Mouse (Mus musculus) liver, embryonic 11.5 days (tissue): ENCODE results near the gene Trpc2. TPM values are rescaled to one million over a fixed set of nuclear protein-coding genes. Genes with fewer than 3 reads are reported as not detected.
"Not testable (repeated sequence)": the region's sequence is repeated elsewhere in the genome, so short reads cannot be mapped to it uniquely, and the experiment has no call there.

Experiments used
- ATAC-seq: fragments of 200-750 bp; cut with Nextera tagmentation; replicated peaks from 2 replicates; pipeline ENCODE4 v1.8.0; 2017; ENCODE audit warnings: moderate number of reproducible peaks, mild to moderate bottlenecking, moderate TSS enrichment, moderate library complexity; ENCODE audit not compliant: low FRiP score
- DNase-seq: peaks from one replicate; pipeline ENCODE4 v3.0.0-alpha.2; 2017; ENCODE audit warnings: low spot score
- H3K27ac ChIP-seq: fragments of 300-500 bp; sonication (generic); 2 replicates; pipeline ENCODE4 v1.5.1; 2014; ENCODE audit warnings: mild to moderate bottlenecking, low read depth, low read length, control low read depth
- H3K27me3 ChIP-seq: fragments of 300-500 bp; sonication (generic); replicated peaks from 2 replicates; pipeline ENCODE4 v1.6.1; 2014; ENCODE audit warnings: low read length, mixed read lengths; ENCODE audit not compliant: control insufficient read depth, insufficient read depth
- H3K36me3 ChIP-seq: fragments of 300-500 bp; sonication (generic); 2 replicates; pipeline ENCODE4 v1.6.1; 2014; ENCODE audit warnings: mild to moderate bottlenecking, low read length, moderate library complexity, mixed read lengths; ENCODE audit not compliant: control insufficient read depth, insufficient read depth
- H3K4me1 ChIP-seq: fragments of 300-500 bp; sonication (generic); replicated peaks from 2 replicates; pipeline ENCODE4 v1.6.1; 2014; ENCODE audit warnings: low read length, mixed read lengths; ENCODE audit not compliant: control insufficient read depth, insufficient read depth
- H3K4me2 ChIP-seq: fragments of 300-500 bp; sonication (generic); 2 replicates; pipeline ENCODE4 v1.6.1; 2014; ENCODE audit warnings: mild to moderate bottlenecking, control low read depth, moderate library complexity
- H3K4me3 ChIP-seq: fragments of 300-500 bp; sonication (generic); 2 replicates; pipeline ENCODE4 v1.5.1; 2014; ENCODE audit warnings: low read depth, low read length, control low read depth
- H3K9ac ChIP-seq: fragments of 300-500 bp; sonication (generic); 2 replicates; pipeline ENCODE4 v1.6.1; 2014; ENCODE audit warnings: low read depth, low read length, control low read depth
- H3K9me3 ChIP-seq: fragments of 300-500 bp; sonication (generic); 2 replicates; pipeline ENCODE4 v1.6.1; 2016; ENCODE audit warnings: low read length, inconsistent platforms, mixed read lengths; ENCODE audit not compliant: control insufficient read depth
- WGBS: fragments of 180-500 bp; shearing (Covaris S2); extraction: QIAGEN DNeasy Blood & Tissue Kit; methylation state at CpG from one replicate; pipeline ENCODE4 v1.1.7; 2014; 5-methylcytosine and 5-hydroxymethylcytosine counted together
- polyA plus RNA-seq: library from polyadenylated mRNA; unstranded; fragments of >200 nt; fragmentation: Nextera tagmentation; extraction: Ambion mirVana; gene quantifications from 2 replicates; pipeline ENCODE4 v1.2.1, GENCODE M21; 2014

Gene Trpc2
- not detected in 2 replicates for polyA plus RNA-seq

GRCm38 (mm10) chr7:102082816-102083215 is at the start of gene Trpc2:
Trpc2 (plus strand) TSS chr7:102083116.
- no peaks in the 10 kb centered on the region for H3K27me3 ChIP-seq
- no peak within 1 kb of the TSS for H3K27ac ChIP-seq
- no peak within 1 kb of the TSS for H3K4me2 ChIP-seq
- H3K9ac ChIP-seq: no peak within 1 kb of the TSS
- DNase-seq (no peak), ATAC-seq (no peak)
- H3K9me3 ChIP-seq: no peaks in the 10 kb centered on the region
- WGBS: 83% methylated on average over 5 of the region's 5 CpGs
- H3K4me3 ChIP-seq: no peak within 1 kb of the TSS
- H3K4me1 ChIP-seq: no peaks in the 10 kb centered on the region
- H3K36me3 ChIP-seq: peaks cover 33% of the 10 kb centered on the region

DNA sequence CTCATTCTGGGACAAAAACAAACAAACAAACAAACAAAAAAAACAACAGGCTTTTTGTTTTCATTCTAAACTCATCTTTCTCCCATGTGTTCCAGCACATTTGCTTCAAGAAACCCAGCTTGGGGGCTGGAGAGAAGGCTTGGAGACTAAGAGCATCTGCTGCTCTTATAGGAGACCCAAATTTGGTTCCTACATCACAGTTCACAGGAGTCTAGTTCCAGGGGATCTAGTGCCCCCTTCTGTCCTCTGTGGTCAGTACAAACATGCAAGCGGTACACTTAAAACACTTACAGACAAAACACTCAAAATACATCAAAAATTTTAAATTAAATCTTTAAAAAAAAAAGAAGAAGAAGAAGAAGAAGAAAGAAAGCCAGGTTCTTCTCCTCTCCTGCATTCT is 48.0 kb upstream of the Trpc2 start:
- Histone ChIP-seq H3K9ac (no peak overlapping the region), H3K9me3 (no peaks in the 10 kb centered on the region), H3K36me3 (peaks cover 27% of the 10 kb centered on the region), H3K27me3 (no peaks in the 10 kb centered on the region), H3K4me3 (no peak overlapping the region), H3K4me1 (no peaks in the 10 kb centered on the region), H3K4me2 (no peak overlapping the region), H3K27ac (no peak overlapping the region)
- ATAC-seq (no peak), DNase-seq (no peak)
- WGBS: 83% methylated on average over 1 of the region's 1 CpGs

- Histone ChIP-seq H3K36me3 (peaks cover 26% of the 10 kb centered on the region), H3K27ac (no peak overlapping the region), H3K27me3 (no peaks in the 10 kb centered on the region), H3K4me3 (no peak overlapping the region), H3K4me2 (no peak overlapping the region), H3K9me3 (no peaks in the 10 kb centered on the region), H3K4me1 (no peaks in the 10 kb centered on the region), H3K9ac (no peak overlapping the region)
- WGBS: 95% methylated on average over 2 of the region's 2 CpGs
- no peak for ATAC-seq
- no peak for DNase-seq
Observed at GRCm38 (mm10) chr7:102035534-102035933, 47.4 kb upstream of the Trpc2 start.

GRCm38 (mm10) chr7:102037318-102037717 is 45.6 kb upstream of the Trpc2 start:
- WGBS: 96% methylated on average over 3 of the region's 3 CpGs
- Histone ChIP-seq H3K9ac (no peak overlapping the region), H3K4me3 (no peak overlapping the region), H3K27me3 (no peaks in the 10 kb centered on the region), H3K4me2 (no peak overlapping the region), H3K9me3 (no peaks in the 10 kb centered on the region), H3K27ac (no peak overlapping the region), H3K4me1 (no peaks in the 10 kb centered on the region), H3K36me3 (peaks cover 23% of the 10 kb centered on the region)
- no peak for DNase-seq
- ATAC-seq: no peak

GRCm38 (mm10) chr7:102042314-102042713 is 40.6 kb upstream of the Trpc2 start:
- no peaks in the 10 kb centered on the region for H3K4me1 ChIP-seq
- 71% methylated on average over 2 of the region's 2 CpGs for WGBS
- H3K9ac ChIP-seq: no peak overlapping the region
- ATAC-seq (no peak), DNase-seq (no peak)
- no peaks in the 10 kb centered on the region for H3K27me3 ChIP-seq
- H3K4me3 ChIP-seq: no peak overlapping the region
- H3K27ac ChIP-seq: no peak overlapping the region
- no peak overlapping the region for H3K4me2 ChIP-seq
- peaks cover 13% of the 10 kb centered on the region for H3K36me3 ChIP-seq
- no peaks in the 10 kb centered on the region for H3K9me3 ChIP-seq

- not testable (repeated sequence) for H3K36me3 ChIP-seq, H3K4me2 ChIP-seq, H3K27me3 ChIP-seq, H3K9me3 ChIP-seq, H3K4me1 ChIP-seq, H3K27ac ChIP-seq, DNase-seq, ATAC-seq, H3K9ac ChIP-seq, H3K4me3 ChIP-seq
Observed at GRCm38 (mm10) chr7:102048524-102048923, 34.4 kb upstream of the Trpc2 start.

GRCm38 (mm10) chr7:102061353-102061752 is 21.6 kb upstream of the Trpc2 start:
- H3K36me3 ChIP-seq: peaks cover 6% of the 10 kb centered on the region; the same call in 1 of the 2 replicates
- WGBS: 65% methylated on average over 3 of the region's 3 CpGs
- no peak overlapping the region for H3K9ac ChIP-seq
- H3K27ac ChIP-seq: no peak overlapping the region
- no peak overlapping the region for H3K4me3 ChIP-seq
- H3K4me2 ChIP-seq: no peak overlapping the region
- peaks cover 15% of the 10 kb centered on the region for H3K4me1 ChIP-seq
- ATAC-seq (no peak), DNase-seq (no peak)
- H3K27me3 ChIP-seq: no peaks in the 10 kb centered on the region
- no peaks in the 10 kb centered on the region for H3K9me3 ChIP-seq

DNA sequence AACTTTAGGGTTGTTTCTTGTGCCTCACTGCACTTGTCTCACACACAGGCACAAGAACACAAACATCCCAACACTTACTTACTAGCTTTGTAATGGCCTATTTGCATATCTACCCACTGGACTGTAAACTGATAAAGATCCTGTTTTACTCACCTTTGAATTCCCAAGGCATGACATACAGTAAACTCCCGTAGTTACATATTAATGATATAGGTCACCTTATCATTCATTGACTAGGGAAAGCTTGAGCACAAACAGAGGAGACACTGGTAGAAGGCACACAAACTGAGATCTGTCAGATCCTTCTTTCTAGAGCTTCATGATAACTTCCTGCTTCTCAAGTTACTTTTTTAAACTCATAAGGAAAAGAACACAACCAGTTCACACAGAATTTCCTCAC is 20.7 kb upstream of the Trpc2 start:
- Histone ChIP-seq H3K27ac (no peak overlapping the region), H3K9me3 (no peaks in the 10 kb centered on the region), H3K9ac (no peak overlapping the region), H3K4me2 (no peak overlapping the region), H3K36me3 (peaks cover 6% of the 10 kb centered on the region; the same call in 1 of the 2 replicates), H3K4me1 (peaks cover 15% of the 10 kb centered on the region), H3K4me3 (no peak overlapping the region), H3K27me3 (no peaks in the 10 kb centered on the region)
- DNase-seq (no peak), ATAC-seq (no peak)
- 67% methylated on average over 1 of the region's 1 CpGs for WGBS

DNA sequence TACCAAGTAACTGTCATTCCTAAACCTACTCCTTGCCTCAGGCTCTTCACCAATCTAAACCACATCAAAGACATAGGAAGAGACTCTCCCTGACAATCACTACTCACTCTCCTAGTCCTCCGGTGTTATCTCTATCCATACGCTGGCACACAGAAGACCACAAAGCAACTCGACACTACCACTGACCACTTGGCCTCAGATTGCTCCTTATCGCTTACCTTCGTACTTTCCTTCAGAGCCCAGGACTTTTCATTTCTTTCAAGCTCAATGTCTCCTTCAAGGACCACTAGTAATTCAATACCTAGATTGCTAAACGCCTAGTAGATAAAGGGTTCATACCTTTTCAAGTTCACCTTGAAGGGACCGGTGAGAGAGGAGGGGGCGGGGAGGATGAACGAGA is 19.0 kb upstream of the Trpc2 start:
- no peak overlapping the region for H3K27ac ChIP-seq
- H3K4me2 ChIP-seq: peak overlapping the region; percentile 78
- 50% methylated on average over 9 of the region's 9 CpGs for WGBS
- H3K36me3 ChIP-seq: peaks cover 5% of the 10 kb centered on the region; the same call in 1 of the 2 replicates
- peak overlapping the region; percentile 70 for H3K4me3 ChIP-seq
- no peaks in the 10 kb centered on the region for H3K27me3 ChIP-seq
- no peaks in the 10 kb centered on the region for H3K9me3 ChIP-seq
- H3K9ac ChIP-seq: peak overlapping the region; percentile 30; the same call in 1 of the 2 replicates
- H3K4me1 ChIP-seq: peaks cover 15% of the 10 kb centered on the region
- ATAC-seq (no peak), DNase-seq (no peak)
